Mouse (Mus musculus) c-Kit-positive CD71-positive TER-119-positive erythroid progenitor cells, embryonic 14.5 days (primary cell): Measurements from ENCODE around the gene Ctdsp1.
A peak's percentile ranks its signal among the peaks of the same experiment; 100 is the strongest.

Source experiments
- DNase-seq: peaks from one replicate; pipeline ENCODE4 v3.0.0-alpha.2; 2013; ENCODE audit warnings: low spot score

Gene Ctdsp1

DNA sequence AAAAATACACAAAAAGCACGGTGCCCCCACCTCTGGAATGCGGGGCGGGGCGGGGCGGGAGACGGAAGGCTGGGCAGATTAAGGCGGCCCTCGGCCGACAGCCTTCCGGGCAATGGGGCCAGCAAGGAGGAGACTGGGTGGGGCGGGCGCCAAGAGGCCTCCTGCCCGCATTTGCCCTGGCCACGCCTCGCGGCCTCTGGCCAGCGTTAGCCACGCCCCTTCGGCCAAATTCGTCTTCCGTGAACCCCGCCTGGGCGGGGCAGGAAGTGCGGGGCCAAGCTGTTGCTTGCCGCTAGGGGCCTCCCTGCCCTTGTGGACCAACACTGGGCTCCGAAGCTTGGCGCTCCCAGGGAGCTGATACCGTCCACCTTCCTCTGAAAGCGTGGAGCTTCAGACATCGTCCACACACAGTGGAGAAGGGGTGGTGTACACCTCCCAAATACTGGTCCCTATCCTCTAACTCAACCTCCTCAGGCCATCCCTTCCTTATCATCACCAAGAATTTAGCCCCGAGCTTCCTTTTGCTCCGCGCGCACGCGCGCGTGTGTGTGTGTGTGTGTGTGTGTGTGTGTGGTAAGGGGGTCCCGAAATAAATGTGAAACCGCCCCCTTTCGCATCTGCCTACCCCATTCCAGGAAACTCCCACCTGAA is 6.1 kb downstream of the Ctdsp1 start:
- peak; percentile 97 for DNase-seq

- peak; percentile 70 for DNase-seq
These were observed 6.7 kb downstream of the Ctdsp1 start for GRCm38 (mm10) chr1:74397919-74398451.

- DNase-seq, result no peak
These were observed 9.2 kb downstream of the Ctdsp1 start for GRCm38 (mm10) chr1:74400531-74400930.

GRCm38 (mm10) chr1:74401015-74401702 is 9.8 kb downstream of the Ctdsp1 start:
- DNase-seq, result no peak

GRCm38 (mm10) chr1:74404206-74404605 is 12.9 kb downstream of the Ctdsp1 start:
- no peak for DNase-seq

DNA sequence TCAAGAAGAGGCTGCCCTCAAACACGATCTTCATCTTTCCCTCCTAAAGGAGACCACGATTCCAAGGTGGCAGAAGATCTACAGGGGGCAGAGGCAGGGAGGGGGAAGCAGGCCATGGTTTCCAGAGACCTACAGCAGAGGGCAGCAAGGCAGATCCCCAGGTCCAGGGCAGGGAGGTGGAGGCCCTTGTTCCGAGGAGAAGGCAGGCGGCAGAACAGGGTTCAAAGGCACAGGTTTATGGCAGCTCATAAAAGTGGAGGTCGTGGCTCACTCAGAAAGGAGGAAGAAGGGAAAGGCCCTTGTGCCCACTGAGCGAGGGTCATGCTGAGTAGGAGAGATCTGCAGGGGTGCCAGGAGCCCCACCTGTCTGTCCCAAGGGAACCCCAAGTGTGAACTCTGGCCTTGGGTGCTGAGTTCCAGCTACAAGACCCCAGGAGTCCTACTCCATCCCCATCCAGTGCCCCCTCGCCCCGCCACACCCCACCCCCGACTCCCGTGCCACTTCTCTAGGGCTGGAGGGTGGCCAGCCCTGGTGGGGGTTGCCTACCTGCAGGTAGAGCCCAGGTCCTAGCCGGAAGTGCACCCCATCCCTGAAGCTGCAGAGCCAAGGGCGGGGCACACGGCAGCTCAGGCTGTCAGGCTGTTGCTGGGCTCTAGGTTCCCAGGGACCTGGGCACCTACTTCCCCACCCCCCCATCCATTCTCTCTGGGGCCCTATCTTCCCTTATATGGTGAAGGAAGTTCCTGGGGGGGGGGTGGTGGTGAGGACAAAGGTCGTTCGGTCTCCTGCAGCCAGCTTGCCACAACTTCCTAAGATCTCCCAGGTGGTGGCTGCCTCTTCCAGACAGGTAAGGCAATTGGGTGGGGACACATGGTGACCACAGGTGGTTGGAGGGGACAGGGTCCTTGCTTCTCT is 17.5 kb downstream of the Ctdsp1 start, which contains the start of gene Vil1:
TSS of gene Vil1 (plus strand) at position 788 of the 916 bp plus-strand sequence.
- no peak for DNase-seq

GRCm38 (mm10) chr1:74411753-74412325 is 20.5 kb downstream of the Ctdsp1 start:
- no peak for DNase-seq

GRCm38 (mm10) chr1:74412711-74413110 is 21.4 kb downstream of the Ctdsp1 start:
- no peak for DNase-seq

- DNase-seq, result peak; percentile 62
These were observed 23.8 kb downstream of the Ctdsp1 start for GRCm38 (mm10) chr1:74415143-74415542.

- DNase-seq, result no peak
These were observed 27.6 kb downstream of the Ctdsp1 start for GRCm38 (mm10) chr1:74418747-74419439.

DNA sequence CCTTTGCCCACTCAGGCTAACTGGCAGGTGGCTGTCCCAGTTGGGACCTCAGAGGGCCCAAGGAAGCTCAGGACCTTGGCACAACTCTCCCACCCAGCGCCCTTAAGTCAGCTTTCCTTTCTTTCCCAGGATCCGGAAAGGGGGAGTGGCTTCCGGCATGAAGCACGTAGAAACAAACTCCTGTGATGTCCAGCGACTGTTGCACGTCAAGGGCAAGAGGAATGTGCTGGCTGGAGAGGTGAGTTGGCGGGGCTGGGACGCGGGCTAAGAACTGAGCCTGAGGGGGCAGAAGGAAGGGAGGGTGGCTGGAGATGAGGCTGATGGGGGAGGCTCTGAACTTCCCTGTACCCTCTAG is 28.1 kb downstream of the Ctdsp1 start:
- no peak for DNase-seq

DNA sequence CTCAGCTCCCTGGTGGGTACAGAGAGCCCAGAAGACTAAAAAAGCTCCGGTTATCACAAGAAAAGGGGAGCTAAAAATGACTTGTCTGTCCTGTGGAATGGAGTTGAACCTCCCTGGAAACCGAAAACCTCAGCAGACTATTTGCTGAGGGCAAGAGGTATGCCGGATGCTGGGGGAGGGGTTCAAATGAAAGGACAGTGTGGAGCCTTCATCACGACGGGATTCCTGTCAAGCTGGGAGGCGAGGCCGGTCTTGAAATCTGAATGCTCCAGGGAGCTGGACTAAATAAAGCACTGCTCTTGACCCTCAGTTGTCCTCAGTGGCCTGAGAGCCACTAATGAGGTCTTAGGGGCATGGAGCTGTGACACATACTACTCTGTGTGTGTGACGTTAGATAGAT is 31.8 kb downstream of the Ctdsp1 start:
- no peak for DNase-seq

- DNase-seq, result no peak
These were observed 34.5 kb downstream of the Ctdsp1 start for GRCm38 (mm10) chr1:74425845-74426244.

- DNase-seq, result no peak
These were observed 41.9 kb downstream of the Ctdsp1 start for GRCm38 (mm10) chr1:74433220-74433619.

DNA sequence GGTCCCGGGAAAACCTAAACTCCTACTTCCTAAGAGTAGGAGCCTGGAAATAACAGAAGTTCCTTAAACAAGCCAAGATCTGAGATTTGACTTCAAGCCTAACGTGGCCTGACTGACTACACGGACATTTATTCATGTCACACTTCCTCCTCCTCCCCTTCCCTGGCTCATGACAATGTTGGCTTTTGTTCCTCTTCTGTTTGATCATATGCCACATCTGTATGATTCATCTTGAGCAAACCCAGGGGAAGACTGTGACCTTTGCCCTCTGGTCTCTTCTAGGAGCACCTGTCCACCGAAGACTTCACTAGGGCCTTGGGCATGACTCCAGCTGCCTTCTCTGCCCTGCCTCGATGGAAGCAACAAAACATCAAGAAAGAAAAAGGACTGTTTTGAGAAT is 43.3 kb downstream of the Ctdsp1 start:
- DNase-seq, result no peak

DNA sequence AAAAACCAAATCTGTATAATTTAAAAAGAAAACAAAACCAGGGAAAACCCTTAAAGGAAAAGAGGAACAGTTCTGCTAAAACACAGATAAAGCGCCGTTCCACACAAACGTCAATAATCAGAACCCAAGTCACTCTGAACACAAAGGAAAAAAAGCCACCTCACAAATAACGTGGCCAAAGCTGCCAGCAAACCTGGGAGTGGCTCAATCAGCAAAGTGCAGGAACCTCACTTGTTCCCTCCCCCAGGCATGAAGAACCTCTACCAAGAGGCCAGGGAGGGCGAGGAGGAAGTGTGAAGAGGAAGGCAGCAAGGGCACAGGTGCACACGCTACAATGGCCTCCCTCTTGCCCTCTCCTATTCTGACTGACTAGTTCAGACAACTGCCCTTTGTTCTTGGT is 44.3 kb downstream of the Ctdsp1 start:
- DNase-seq, result peak; percentile 40

GRCm38 (mm10) chr1:74437702-74438427 is 46.6 kb downstream of the Ctdsp1 start:
- no peak for DNase-seq

DNA sequence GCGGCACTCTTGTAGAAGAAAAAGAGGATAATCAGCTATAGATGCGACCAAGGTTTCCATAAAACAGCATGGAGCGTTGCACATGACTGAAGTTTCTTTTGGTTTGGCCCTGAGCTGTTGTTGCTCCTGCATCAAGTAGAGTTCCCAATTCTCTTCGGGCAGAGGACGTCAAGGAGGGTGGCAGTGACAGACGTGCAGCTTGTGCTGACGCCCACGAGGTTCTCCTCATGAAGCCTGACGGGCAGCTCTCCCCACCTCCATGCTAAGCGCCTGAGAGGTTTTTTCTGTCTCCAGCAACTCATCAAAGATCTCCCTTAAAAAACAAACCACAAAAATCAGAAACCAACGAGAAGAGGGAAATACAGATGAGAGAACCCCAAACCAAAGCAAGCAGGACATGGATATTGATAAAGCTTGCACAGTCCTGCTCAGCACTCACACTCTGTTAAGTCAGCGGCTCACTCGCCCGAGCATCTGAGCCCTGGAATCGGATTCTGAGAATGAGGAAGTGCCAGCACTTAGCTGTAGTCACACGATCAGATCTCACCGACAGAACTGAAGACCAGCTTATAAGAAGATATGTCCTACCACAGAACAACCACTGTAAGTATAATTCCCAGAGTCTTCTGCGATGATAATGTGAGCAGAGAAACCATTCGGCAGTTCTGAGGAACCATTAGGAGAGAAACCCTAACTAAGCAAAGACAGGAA is 48.0 kb downstream of the Ctdsp1 start:
- no peak for DNase-seq

- DNase-seq, result no peak
These were observed 53.2 kb downstream of the Ctdsp1 start for GRCm38 (mm10) chr1:74444538-74444937.
